Mouse (Mus musculus) small intestine, adult 2 months (tissue): Measurements from ENCODE around the gene Klhl5.

Experiments used
- CTCF ChIP-seq: fragments of 200-500 bp; IDR thresholded peaks from 2 replicates; pipeline ENCODE4 v1.5.1; 2012; ENCODE audit warnings: low read depth, mild to moderate bottlenecking, control low read depth, inconsistent platforms, low read length, moderate library complexity, mixed read lengths; ENCODE audit not compliant: insufficient replicate concordance, insufficient read length; ENCODE audit errors: extremely low read depth
- POLR2A ChIP-seq: fragments of 200-500 bp; IDR thresholded peaks from 2 replicates; pipeline ENCODE4 v1.6.1; 2012; ENCODE audit warnings: low read depth, mild to moderate bottlenecking, control low read depth, inconsistent platforms, low read length, moderate library complexity

GRCm38 (mm10) chr5:65157412-65158381 is 50.4 kb downstream of the Klhl5 start:
- TF ChIP-seq CTCF (no peak), POLR2A (no peak)
